Mouse (Mus musculus): ENCODE results near the gene Abcg2. TPM values are rescaled to one million over a fixed set of nuclear protein-coding genes. Genes with fewer than 3 reads are reported as not detected.
"Not testable (repeated sequence)": the region's sequence is repeated elsewhere in the genome, so short reads cannot be mapped to it uniquely, and the experiment has no call there.

The Abcg2 gene
- total RNA-seq (2022), result 10 to 100 TPM; 13.6 to 16.8 (median 14.9) TPM

- DNase-seq (ENCODE audit: low spot score in 2 of 2), result not testable (repeated sequence)
Measured at GRCm38 (mm10) chr6:58584223-58584622, at the start of gene Abcg2. Abcg2 (plus strand) TSS chr6:58584523.

GRCm38 (mm10) chr6:58540263-58540662, 44.1 kb upstream of the Abcg2 start:
- not testable (repeated sequence) for DNase-seq (ENCODE audit: low spot score in 2 of 2)

- not testable (repeated sequence) for DNase-seq (ENCODE audit: low spot score in 2 of 2)
Measured at GRCm38 (mm10) chr6:58542852-58543251, 41.5 kb upstream of the Abcg2 start.

- not testable (repeated sequence) for DNase-seq (ENCODE audit: low spot score in 2 of 2)
Measured at GRCm38 (mm10) chr6:58544971-58545370, 39.4 kb upstream of the Abcg2 start.

GRCm38 (mm10) chr6:58546050-58546449, 38.3 kb upstream of the Abcg2 start:
- not testable (repeated sequence) for DNase-seq (ENCODE audit: low spot score in 2 of 2)

- DNase-seq (ENCODE audit: low spot score in 2 of 2), result no peak
Measured at GRCm38 (mm10) chr6:58546816-58547215, 37.5 kb upstream of the Abcg2 start.

- DNase-seq (ENCODE audit: low spot score in 2 of 2), result not testable (repeated sequence)
Measured at GRCm38 (mm10) chr6:58553812-58554211, 30.5 kb upstream of the Abcg2 start.

- not testable (repeated sequence) for DNase-seq (ENCODE audit: low spot score in 2 of 2)
Measured at GRCm38 (mm10) chr6:58593987-58594844, 9.9 kb downstream of the Abcg2 start.

GRCm38 (mm10) chr6:58595639-58596293, 11.4 kb downstream of the Abcg2 start:
- not testable (repeated sequence) for DNase-seq (ENCODE audit: low spot score in 2 of 2)

- DNase-seq (ENCODE audit: low spot score in 2 of 2), result no peak
Measured at GRCm38 (mm10) chr6:58596294-58596653, 12.0 kb downstream of the Abcg2 start.

- DNase-seq (ENCODE audit: low spot score in 2 of 2), result not testable (repeated sequence)
Measured at GRCm38 (mm10) chr6:58602119-58602518, 17.8 kb downstream of the Abcg2 start.

- DNase-seq (ENCODE audit: low spot score in 2 of 2), result not testable (repeated sequence)
Measured at GRCm38 (mm10) chr6:58602991-58603390, 18.7 kb downstream of the Abcg2 start.

- DNase-seq (ENCODE audit: low spot score in 2 of 2), result not testable (repeated sequence)
Measured at GRCm38 (mm10) chr6:58603485-58604090, 19.3 kb downstream of the Abcg2 start.

- DNase-seq (ENCODE audit: low spot score in 2 of 2), result no peak
Measured at GRCm38 (mm10) chr6:58606642-58607041, 22.3 kb downstream of the Abcg2 start.

- no peak for DNase-seq (ENCODE audit: low spot score in 2 of 2)
Measured at GRCm38 (mm10) chr6:58608422-58608821, 24.1 kb downstream of the Abcg2 start.

GRCm38 (mm10) chr6:58609919-58610759, 25.8 kb downstream of the Abcg2 start:
- no peak for DNase-seq (ENCODE audit: low spot score in 2 of 2)

GRCm38 (mm10) chr6:58610760-58611654, 26.7 kb downstream of the Abcg2 start:
- DNase-seq (ENCODE audit: low spot score in 2 of 2), result no peak

- DNase-seq (ENCODE audit: low spot score in 2 of 2), result no peak
Measured at GRCm38 (mm10) chr6:58624126-58624525, 39.8 kb downstream of the Abcg2 start.

- DNase-seq (ENCODE audit: low spot score in 2 of 2), result no peak
Measured at GRCm38 (mm10) chr6:58629238-58629637, 44.9 kb downstream of the Abcg2 start.

- DNase-seq (ENCODE audit: low spot score in 2 of 2), result no peak
Measured at GRCm38 (mm10) chr6:58632419-58632818, 48.1 kb downstream of the Abcg2 start.
